Mouse (Mus musculus) kidney, embryonic 16.5 days (tissue): ENCODE measurements around the gene Gm20388. TPM values are rescaled to one million over a fixed set of nuclear protein-coding genes. Genes with fewer than 3 reads are reported as not detected.

ENCODE experiments used
- ATAC-seq: fragments of 200-750 bp; cut with Nextera tagmentation; 2 replicates; pipeline ENCODE4 v1.8.0; 2017; ENCODE audit warnings: moderate TSS enrichment; ENCODE audit not compliant: low FRiP score, low TSS enrichment
- H3K27ac ChIP-seq: fragments of 300-500 bp; sonication (generic); 2 replicates; pipeline ENCODE4 v1.5.1; 2014; ENCODE audit warnings: low read length
- H3K27me3 ChIP-seq: fragments of 300-500 bp; sonication (generic); 2 replicates; pipeline ENCODE4 v1.6.1; 2014; ENCODE audit warnings: low read length, control low read depth, mixed read lengths; ENCODE audit not compliant: insufficient read depth
- H3K36me3 ChIP-seq: fragments of 300-500 bp; sonication (generic); 2 replicates; pipeline ENCODE4 v1.6.1; 2014; ENCODE audit warnings: low read length, control low read depth, mixed read lengths; ENCODE audit not compliant: insufficient read depth
- H3K4me1 ChIP-seq: fragments of 300-500 bp; sonication (generic); 2 replicates; pipeline ENCODE4 v1.6.1; 2014; ENCODE audit warnings: low read length, control low read depth, mixed read lengths; ENCODE audit not compliant: insufficient read depth
- H3K4me2 ChIP-seq: fragments of 300-500 bp; sonication (generic); replicated peaks from 2 replicates; pipeline ENCODE4 v1.6.1; 2014; ENCODE audit warnings: low read depth, low read length
- H3K4me3 ChIP-seq: fragments of 300-500 bp; sonication (generic); 2 replicates; pipeline ENCODE4 v1.5.1; 2014; ENCODE audit warnings: mild to moderate bottlenecking, low read length
- H3K9ac ChIP-seq: fragments of 300-500 bp; sonication (generic); replicated peaks from 2 replicates; pipeline ENCODE4 v1.6.1; 2014; ENCODE audit warnings: low read length
- H3K9me3 ChIP-seq: fragments of 300-500 bp; sonication (generic); 2 replicates; pipeline ENCODE4 v1.6.1; 2016; ENCODE audit warnings: low read length, control low read depth
- WGBS: fragments of 180-500 bp; shearing (Covaris S2); extraction: QIAGEN DNeasy Blood & Tissue Kit; methylation state at CpG from one replicate; pipeline ENCODE4 v1.1.7; 2014; 5-methylcytosine and 5-hydroxymethylcytosine counted together
- polyA plus RNA-seq: library from polyadenylated mRNA; unstranded; fragments of >200 nt; fragmentation: Nextera tagmentation; extraction: Ambion mirVana; gene quantifications from 2 replicates; pipeline ENCODE4 v1.2.1, GENCODE M21; 2015

Gene Gm20388
- polyA plus RNA-seq, 1 experiment from 2014 or later: 7.7 TPM

DNA sequence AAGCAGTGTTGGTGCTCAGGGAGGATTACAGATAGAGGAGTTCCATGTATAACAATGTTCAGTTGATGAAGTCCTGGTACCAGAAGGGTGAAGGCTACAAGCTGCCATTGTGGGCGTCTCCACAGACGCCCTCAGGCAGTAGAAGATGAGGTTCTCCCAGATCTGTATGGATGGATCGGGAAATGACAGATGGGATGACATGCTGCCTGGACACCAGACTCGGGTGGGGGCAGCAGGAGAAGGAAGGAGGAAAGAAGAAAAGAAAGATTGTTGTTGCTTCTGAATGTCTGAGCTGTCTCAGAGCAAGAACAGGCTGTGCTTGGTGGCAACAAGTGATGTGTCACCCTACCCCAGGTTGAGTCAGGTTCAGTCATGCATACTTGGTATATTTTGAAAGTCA, 2117.5 kb downstream of the Gm20388 start:
- 75% methylated on average over 4 of the region's 4 CpGs for WGBS
- peaks cover 31% of the 10 kb centered on the region for H3K36me3 ChIP-seq
- peaks cover 15% of the 10 kb centered on the region for H3K4me1 ChIP-seq
- no peaks in the 10 kb centered on the region for H3K27me3 ChIP-seq
- ATAC-seq: no peak
- no peak overlapping the region for H3K4me2 ChIP-seq
- H3K4me3 ChIP-seq: no peak overlapping the region
- H3K9ac ChIP-seq: no peak overlapping the region
- no peaks in the 10 kb centered on the region for H3K9me3 ChIP-seq
- H3K27ac ChIP-seq: no peak overlapping the region

DNA sequence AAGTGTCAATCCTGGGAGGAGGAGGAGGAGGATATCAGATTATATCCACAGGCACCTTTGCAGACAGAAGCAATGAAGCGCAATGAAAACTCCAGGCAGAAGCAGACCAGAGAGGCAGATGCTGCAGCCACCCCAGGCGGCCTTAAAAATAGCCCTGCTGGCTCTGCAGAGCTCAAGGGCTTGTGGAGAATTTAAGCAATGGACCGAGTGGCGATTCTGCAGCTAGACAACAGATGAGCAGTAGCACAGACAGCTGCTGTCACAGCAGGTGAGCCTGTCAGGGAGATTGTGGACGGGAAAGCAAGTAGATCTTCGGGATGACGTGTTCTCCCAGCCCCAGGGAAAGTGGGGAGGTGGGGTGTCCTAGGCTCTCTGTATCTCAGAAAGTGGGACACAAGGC, 2120.3 kb downstream of the Gm20388 start:
- Histone ChIP-seq H3K4me3 (no peak overlapping the region), H3K36me3 (peaks cover 13% of the 10 kb centered on the region), H3K9me3 (no peaks in the 10 kb centered on the region), H3K9ac (no peak overlapping the region), H3K27ac (no peak overlapping the region), H3K4me2 (no peak overlapping the region), H3K4me1 (peaks cover 15% of the 10 kb centered on the region), H3K27me3 (no peaks in the 10 kb centered on the region)
- ATAC-seq: no peak
- WGBS: 39% methylated on average over 7 of the region's 7 CpGs

DNA sequence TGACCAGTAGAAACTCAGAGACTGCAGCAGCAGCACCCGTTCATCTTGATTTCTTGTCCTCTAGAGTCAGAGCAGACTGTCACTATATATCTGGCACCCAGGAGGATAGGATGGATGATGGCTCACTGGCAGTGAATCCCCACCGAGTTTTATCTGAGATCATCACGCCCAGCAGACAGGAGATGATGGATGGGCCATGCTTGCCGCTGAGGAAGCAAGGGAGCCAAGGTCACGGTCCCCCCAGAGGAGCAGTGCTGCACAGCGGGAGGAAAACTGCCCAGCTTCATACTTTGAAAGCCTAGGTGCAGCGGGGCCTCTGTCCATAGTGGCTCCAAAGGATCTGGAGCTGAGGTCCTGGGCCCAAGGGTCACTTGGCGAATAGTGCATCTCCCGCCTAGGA, 2122.1 kb downstream of the Gm20388 start:
- ATAC-seq: no peak
- H3K4me3 ChIP-seq: no peak overlapping the region
- 21% methylated on average over 9 of the region's 9 CpGs for WGBS

DNA sequence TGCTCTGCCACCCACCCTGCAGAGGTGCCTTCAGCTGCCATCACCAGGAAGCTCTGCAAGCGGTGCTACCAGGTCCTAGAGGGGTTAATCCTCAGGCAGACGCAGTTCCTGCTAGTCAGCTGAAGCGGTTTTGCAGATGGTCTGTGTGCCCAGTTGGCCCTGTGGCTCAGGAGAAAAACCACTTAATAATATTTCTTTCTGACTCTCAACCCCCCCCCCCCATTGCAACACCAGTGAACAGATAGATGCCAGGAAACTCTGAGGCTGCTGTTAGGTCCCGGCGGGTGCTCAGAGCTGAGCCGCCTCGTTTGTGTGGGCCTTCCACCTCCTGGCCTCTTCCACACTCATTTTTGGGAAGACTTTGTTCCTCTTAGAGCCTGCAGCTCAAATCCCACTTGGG, 2124.9 kb downstream of the Gm20388 start:
- Histone ChIP-seq H3K9ac (no peak overlapping the region), H3K4me2 (no peak overlapping the region), H3K36me3 (no peaks in the 10 kb centered on the region), H3K27me3 (no peaks in the 10 kb centered on the region), H3K4me3 (no peak overlapping the region), H3K27ac (no peak overlapping the region), H3K4me1 (peaks cover 12% of the 10 kb centered on the region), H3K9me3 (no peaks in the 10 kb centered on the region)
- 75% methylated on average over 7 of the region's 7 CpGs for WGBS
- ATAC-seq: no peak

More for the DNA sequence above, 2122.1 kb downstream of the Gm20388 start:
- Histone ChIP-seq H3K4me2 (no peak overlapping the region), H3K9me3 (no peaks in the 10 kb centered on the region), H3K27me3 (no peaks in the 10 kb centered on the region), H3K9ac (no peak overlapping the region), H3K27ac (no peak overlapping the region), H3K4me1 (peaks cover 15% of the 10 kb centered on the region), H3K36me3 (no peaks in the 10 kb centered on the region)

DNA sequence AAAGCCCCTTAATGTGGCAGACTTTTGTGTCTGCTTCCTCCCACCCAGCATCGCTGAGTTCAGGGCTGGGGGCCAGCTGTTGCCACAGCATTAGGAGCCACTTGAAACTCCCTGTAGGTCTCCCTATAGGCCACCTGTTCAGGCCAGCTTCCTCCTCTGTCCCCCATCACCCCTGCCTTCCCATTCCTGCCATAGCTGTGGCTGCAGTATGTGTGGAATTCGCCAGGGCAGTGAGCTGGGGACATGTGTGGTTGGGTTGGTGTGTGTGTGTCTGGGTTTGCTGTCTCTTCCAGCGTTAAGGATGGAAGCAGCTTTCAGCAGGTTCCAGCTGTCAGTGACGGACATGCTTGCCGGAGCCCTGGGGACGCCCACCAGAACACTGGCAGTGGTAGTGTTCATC, 2125.7 kb downstream of the Gm20388 start:
- H3K9me3 ChIP-seq: no peaks in the 10 kb centered on the region
- no peak overlapping the region for H3K4me2 ChIP-seq
- H3K9ac ChIP-seq: no peak overlapping the region
- no peak for ATAC-seq
- no peaks in the 10 kb centered on the region for H3K36me3 ChIP-seq
- no peak overlapping the region for H3K4me3 ChIP-seq
- H3K4me1 ChIP-seq: peaks cover 6% of the 10 kb centered on the region; the same call in 1 of the 2 replicates
- no peaks in the 10 kb centered on the region for H3K27me3 ChIP-seq
- no peak overlapping the region for H3K27ac ChIP-seq
- WGBS: 74% methylated on average over 6 of the region's 6 CpGs

DNA sequence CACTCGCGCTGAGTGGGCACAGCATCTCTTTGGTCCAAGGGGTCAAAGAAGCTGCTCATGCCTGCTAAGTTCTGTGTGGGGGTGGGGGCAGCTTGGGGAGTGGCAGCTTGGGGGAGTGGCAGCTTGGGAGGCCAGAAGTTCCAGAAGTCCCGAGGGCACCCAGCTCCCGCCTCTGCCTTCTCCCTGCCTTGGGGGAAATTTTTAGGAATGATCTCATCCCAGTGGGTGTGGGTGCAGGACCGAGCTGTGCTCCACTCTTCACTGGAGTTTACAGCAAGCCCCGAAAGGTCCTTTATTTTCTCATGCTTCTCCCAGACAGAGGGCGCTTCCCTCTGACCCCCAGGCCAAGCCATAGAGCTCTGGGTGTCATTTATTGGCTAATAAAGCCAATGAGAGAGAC, 2126.6 kb downstream of the Gm20388 start:
- Histone ChIP-seq H3K4me3 (no peak overlapping the region), H3K27me3 (no peaks in the 10 kb centered on the region), H3K36me3 (no peaks in the 10 kb centered on the region), H3K9me3 (no peaks in the 10 kb centered on the region), H3K27ac (no peak overlapping the region), H3K9ac (no peak overlapping the region), H3K4me2 (no peak overlapping the region), H3K4me1 (peaks cover 6% of the 10 kb centered on the region; the same call in 1 of the 2 replicates)
- WGBS: 47% methylated on average over 7 of the region's 7 CpGs
- ATAC-seq: no peak

DNA sequence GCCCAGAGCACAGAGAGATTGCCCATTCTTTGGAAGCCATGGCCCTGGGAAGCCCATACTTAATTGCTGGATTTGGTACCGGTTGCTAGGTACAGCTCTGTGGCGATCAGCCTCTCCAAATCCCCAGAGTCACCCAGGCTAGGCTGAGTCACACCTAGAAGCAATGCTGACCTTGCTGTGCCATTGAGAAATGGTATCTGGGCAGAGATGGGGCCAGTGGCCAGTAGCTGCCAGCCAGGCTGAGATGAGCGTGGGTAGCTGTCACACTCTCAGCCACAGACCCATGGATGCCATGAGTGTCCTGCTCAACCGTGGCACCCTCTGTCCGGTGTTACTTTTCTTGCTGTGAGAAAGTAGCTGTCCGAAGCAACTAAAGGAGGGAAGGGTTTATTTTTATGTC, 2127.4 kb downstream of the Gm20388 start:
- Histone ChIP-seq H3K4me3 (no peak overlapping the region), H3K4me1 (0 out of 2 replicates have a peak, but pooled peaks cover under 1% of the 10 kb centered on the region), H3K27me3 (no peaks in the 10 kb centered on the region), H3K36me3 (no peaks in the 10 kb centered on the region), H3K9me3 (no peaks in the 10 kb centered on the region), H3K4me2 (no peak overlapping the region), H3K27ac (no peak overlapping the region), H3K9ac (no peak overlapping the region)
- 93% methylated on average over 6 of the region's 6 CpGs for WGBS
- no peak for ATAC-seq

DNA sequence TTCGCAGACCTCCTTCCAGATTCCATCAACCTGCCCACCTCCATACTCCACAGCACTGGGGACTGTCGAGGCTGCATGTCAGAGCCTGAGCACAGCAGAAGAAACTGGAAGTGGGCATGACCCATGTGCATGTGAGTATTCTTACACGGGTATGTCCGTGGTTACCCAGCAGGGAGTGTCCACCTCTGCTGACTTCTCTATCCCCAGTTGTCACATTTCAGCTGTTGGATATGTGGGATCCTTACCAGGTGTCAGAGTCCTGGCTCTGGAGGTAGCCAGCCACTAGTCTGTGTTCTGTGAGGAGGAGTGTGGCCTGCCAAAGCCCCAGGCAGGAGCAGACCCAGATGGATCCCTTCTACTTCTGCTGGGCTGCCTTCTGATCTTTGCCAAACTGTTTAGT, 2128.8 kb downstream of the Gm20388 start:
- no peaks in the 10 kb centered on the region for H3K4me1 ChIP-seq
- peaks cover 4% of the 10 kb centered on the region; the same call in 1 of the 2 replicates for H3K27me3 ChIP-seq
- WGBS: 63% methylated on average over 4 of the region's 4 CpGs
- H3K36me3 ChIP-seq: no peaks in the 10 kb centered on the region
- no peak overlapping the region for H3K27ac ChIP-seq
- ATAC-seq: no peak
- no peaks in the 10 kb centered on the region for H3K9me3 ChIP-seq
- no peak overlapping the region for H3K4me3 ChIP-seq
- H3K9ac ChIP-seq: no peak overlapping the region
- no peak overlapping the region for H3K4me2 ChIP-seq

DNA sequence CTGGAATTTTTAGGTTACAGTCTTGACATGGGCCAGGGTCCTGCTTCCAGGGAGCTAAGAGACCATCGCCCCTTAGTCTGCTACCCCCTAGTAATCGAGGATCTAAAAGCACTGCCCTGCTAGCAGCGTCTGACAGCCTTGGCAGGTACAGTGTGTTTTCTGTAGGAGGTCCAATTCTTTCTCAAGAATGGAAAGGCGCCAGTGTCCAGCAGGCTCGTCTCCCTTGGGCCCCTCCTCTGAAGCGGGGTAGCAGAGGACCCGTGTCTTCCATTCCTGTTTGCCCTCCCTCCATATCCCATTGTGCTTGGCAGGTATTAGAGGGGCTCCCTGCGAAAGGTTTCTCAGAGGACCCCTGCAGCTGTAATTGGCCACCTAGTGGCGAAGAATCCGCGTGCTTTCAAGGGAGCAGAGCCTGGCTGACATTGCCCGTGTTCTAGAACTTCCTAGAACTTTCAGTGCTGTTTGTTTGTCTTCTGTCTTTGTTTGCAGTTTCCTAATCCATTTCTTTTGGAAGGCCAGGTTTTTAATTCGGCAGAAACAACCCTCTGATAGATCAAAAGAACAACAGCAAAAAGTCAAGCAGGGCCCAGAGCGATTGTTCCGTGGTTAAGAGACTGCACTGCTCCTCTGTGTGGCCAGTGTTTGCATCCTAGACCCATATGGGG, 2136.7 kb downstream of the Gm20388 start:
- WGBS: 67% methylated on average over 15 of the region's 15 CpGs
- H3K9ac ChIP-seq: no peak overlapping the region
- H3K36me3 ChIP-seq: no peaks in the 10 kb centered on the region
- H3K27me3 ChIP-seq: peaks cover 4% of the 10 kb centered on the region; the same call in 1 of the 2 replicates
- no peak overlapping the region for H3K4me2 ChIP-seq
- no peak overlapping the region for H3K4me3 ChIP-seq
- no peak overlapping the region for H3K27ac ChIP-seq
- ATAC-seq: no peak
- no peaks in the 10 kb centered on the region for H3K4me1 ChIP-seq
- no peaks in the 10 kb centered on the region for H3K9me3 ChIP-seq

DNA sequence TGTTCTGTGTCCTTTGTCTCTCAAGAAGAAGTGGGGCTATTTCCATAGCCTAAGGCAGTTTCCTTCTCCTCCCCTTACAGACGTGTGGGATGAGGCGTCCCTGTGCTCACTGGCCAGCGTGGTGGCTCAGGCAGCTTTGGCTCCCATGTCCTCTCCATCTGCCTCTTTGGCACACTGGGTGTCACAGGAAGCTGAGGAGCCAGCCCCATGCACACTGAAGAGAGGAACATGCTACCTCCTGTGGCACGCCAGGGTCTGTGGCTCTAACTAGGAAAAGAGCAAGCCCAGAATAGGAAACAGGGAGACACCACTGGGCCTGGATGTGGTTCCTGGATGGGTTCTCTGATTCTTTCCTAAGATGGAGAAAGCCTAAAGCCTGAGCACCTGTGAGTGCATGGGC, 2138.6 kb downstream of the Gm20388 start:
- H3K4me2 ChIP-seq: no peak overlapping the region
- no peaks in the 10 kb centered on the region for H3K4me1 ChIP-seq
- H3K4me3 ChIP-seq: no peak overlapping the region
- ATAC-seq: no peak
- no peak overlapping the region for H3K9ac ChIP-seq
- H3K36me3 ChIP-seq: no peaks in the 10 kb centered on the region
- 69% methylated on average over 4 of the region's 4 CpGs for WGBS
- no peaks in the 10 kb centered on the region for H3K27me3 ChIP-seq
- no peaks in the 10 kb centered on the region for H3K9me3 ChIP-seq
- no peak overlapping the region for H3K27ac ChIP-seq
